Mouse (Mus musculus) hindbrain, embryonic 11.5 days (tissue): ENCODE results near the gene Rplp2. TPM values are rescaled to one million over a fixed set of nuclear protein-coding genes. Genes with fewer than 3 reads are reported as not detected.

Experiments
- ATAC-seq: fragments of 200-750 bp; cut with Nextera tagmentation; 2 replicates; pipeline ENCODE4 v1.8.0; 2017; ENCODE audit warnings: mild to moderate bottlenecking, moderate TSS enrichment, moderate library complexity; ENCODE audit not compliant: low FRiP score
- DNase-seq: peaks from one replicate; pipeline ENCODE4 v3.0.0-alpha.2; 2015; ENCODE audit warnings: low spot score
- H3K27ac ChIP-seq: fragments of 300-500 bp; sonication (generic); 2 replicates; pipeline ENCODE4 v1.5.1; 2014; ENCODE audit warnings: mild to moderate bottlenecking, low read depth, low read length
- H3K27me3 ChIP-seq: fragments of 300-500 bp; sonication (generic); 2 replicates; pipeline ENCODE4 v1.6.1; 2014; ENCODE audit warnings: mild to moderate bottlenecking, low read length, moderate library complexity, mixed read lengths; ENCODE audit not compliant: control insufficient read depth, insufficient read depth
- H3K36me3 ChIP-seq: fragments of 300-500 bp; sonication (generic); 2 replicates; pipeline ENCODE4 v1.6.1; 2014; ENCODE audit warnings: mild to moderate bottlenecking, low read length, moderate library complexity, mixed read lengths; ENCODE audit not compliant: control insufficient read depth, insufficient read depth
- H3K4me1 ChIP-seq: fragments of 300-500 bp; sonication (generic); replicated peaks from 2 replicates; pipeline ENCODE4 v1.6.1; 2014; ENCODE audit warnings: low read length, mixed read lengths; ENCODE audit not compliant: control insufficient read depth, insufficient read depth
- H3K4me2 ChIP-seq: fragments of 300-500 bp; sonication (generic); replicated peaks from 2 replicates; pipeline ENCODE4 v1.6.1; 2014; ENCODE audit warnings: mild to moderate bottlenecking, low read depth, low read length
- H3K4me3 ChIP-seq: fragments of 300-500 bp; sonication (generic); 2 replicates; pipeline ENCODE4 v1.5.1; 2014; ENCODE audit warnings: low read depth, low read length
- H3K9ac ChIP-seq: fragments of 300-500 bp; sonication (generic); 2 replicates; pipeline ENCODE4 v1.6.1; 2014; ENCODE audit warnings: low read depth, low read length
- H3K9me3 ChIP-seq: fragments of 300-500 bp; sonication (generic); 2 replicates; pipeline ENCODE4 v1.6.1; 2016; ENCODE audit warnings: low read length; ENCODE audit not compliant: control insufficient read depth
- WGBS: fragments of 180-500 bp; shearing (Covaris S2); extraction: QIAGEN DNeasy Blood & Tissue Kit; methylation state at CpG from one replicate; pipeline ENCODE4 v1.1.7; 2014; 5-methylcytosine and 5-hydroxymethylcytosine counted together
- polyA plus RNA-seq: library from polyadenylated mRNA; unstranded; fragments of >200 nt; fragmentation: Nextera tagmentation; extraction: Ambion mirVana; gene quantifications from 2 replicates; pipeline ENCODE4 v1.2.1, GENCODE M21; 2014

Rplp2 gene
- polyA plus RNA-seq, 1 experiment from 2014 or later = 939 TPM

DNA sequence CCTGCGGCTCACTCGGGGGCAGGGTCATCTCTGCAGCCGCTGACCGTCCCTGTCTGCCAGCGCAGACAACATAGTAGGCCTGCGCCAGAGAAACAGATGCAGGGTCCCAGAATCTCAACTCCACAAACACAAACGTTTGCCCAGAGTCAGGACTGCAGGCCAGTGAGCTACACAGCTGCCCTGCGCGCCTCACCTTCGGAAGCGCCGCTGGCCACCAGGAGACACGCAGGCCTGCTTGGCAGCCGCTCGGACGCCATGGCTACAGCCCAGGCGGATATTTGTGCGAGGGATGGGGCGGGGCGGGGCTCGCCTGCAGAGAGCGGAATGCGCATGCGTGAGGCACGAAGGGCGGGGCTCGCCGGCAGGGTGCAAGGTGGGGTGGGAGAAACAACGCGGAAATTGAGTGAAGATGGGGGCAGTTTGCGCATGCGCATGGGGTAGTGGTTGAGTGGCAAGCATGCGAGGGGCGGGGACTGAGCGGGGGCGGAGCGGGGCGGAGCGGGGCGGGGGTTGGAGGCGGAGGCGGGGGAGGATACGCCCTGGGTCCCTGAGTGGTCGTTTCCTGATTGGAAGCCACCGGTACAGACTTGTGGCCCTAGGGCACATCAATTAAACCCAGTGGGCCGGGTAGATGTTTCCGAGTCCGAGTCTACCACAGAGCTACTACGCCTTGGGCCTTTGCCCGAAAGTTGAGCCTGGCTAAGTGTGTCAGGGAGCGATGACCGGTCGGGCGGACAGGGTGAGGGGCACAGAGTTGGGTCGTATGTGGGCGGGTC lies 33.2 kb upstream of the Rplp2 start, which contains the start of gene Gatd1:
TSS of gene Gatd1 (minus strand) at position 328 of the 776 bp plus-strand sequence.
- WGBS = under 1% methylated on average over 51 of the region's 56 CpGs
- no peaks in the 10 kb centered on the region for H3K36me3 ChIP-seq
- ATAC-seq (peak; percentile 90), DNase-seq (peak; percentile 100)
- no peaks in the 10 kb centered on the region for H3K9me3 ChIP-seq
- H3K4me1 ChIP-seq = no peaks in the 10 kb centered on the region
- H3K4me3 ChIP-seq = peak within 1 kb of the TSS; percentile 76
- H3K9ac ChIP-seq = peak within 1 kb of the TSS; percentile 83
- peak within 1 kb of the TSS; percentile 78 for H3K27ac ChIP-seq
- H3K27me3 ChIP-seq = no peaks in the 10 kb centered on the region
- H3K4me2 ChIP-seq = peak within 1 kb of the TSS; percentile 79

- no peaks in the 10 kb centered on the region for H3K36me3 ChIP-seq
- DNase-seq = no peak
- no peaks in the 10 kb centered on the region for H3K27me3 ChIP-seq
- no peaks in the 10 kb centered on the region for H3K9me3 ChIP-seq
- H3K9ac ChIP-seq = no peak overlapping the region
- ATAC-seq = no peak
- 70% methylated on average over 6 of the region's 6 CpGs for WGBS
- no peak overlapping the region for H3K4me2 ChIP-seq
- H3K4me3 ChIP-seq = no peak overlapping the region
- H3K27ac ChIP-seq = no peak overlapping the region
- no peaks in the 10 kb centered on the region for H3K4me1 ChIP-seq
These were observed 30.9 kb upstream of the Rplp2 start for GRCm38 (mm10) chr7:141416144-141416841.

DNA sequence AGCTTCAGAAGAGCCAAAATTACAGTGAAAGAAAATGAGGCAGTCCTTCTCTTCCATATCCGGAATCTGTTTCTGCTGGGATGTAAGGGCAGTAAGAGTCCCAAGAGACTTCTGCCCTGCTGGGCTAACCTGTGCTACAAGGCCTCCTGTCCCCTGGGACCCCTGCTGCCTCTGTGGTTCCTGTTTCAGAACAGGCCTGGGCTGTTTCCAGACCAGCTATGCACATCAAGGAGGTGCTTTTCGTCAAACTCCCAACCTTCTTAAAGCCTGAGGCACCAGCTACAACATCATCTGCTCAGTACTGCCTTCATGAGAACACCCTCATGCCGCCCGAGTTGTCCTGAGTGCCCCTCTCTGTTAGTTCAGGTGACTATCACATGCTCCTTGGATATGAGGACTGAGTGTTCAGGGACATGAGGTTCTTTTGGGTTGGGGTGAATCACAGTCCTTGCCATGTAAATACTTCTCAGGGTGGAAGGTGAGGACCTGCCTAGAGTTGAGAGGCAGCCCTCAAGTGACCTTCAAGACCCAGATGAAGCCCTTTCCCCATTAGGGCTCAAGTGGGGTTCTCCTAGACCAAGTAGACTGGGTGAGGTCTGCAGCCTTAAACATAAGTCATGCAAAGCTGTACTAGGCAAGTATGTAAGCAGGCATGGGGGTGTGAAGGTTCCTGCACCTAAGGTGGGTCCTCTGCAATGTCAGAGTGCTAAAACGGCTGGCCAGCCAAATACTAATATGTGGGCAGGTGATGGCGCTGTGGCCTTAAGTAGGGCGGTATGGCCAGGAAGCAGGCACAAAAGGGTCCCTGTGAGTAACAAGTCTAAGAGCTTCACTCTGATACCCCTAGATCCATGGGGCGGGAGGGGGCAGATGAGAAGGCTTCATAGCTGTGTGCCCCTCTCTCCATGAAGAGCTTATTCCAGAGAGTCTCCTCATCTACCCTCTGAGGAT lies 29.2 kb upstream of the Rplp2 start:
- 70% methylated on average over 8 of the region's 8 CpGs for WGBS
- Histone ChIP-seq H3K36me3 (no peaks in the 10 kb centered on the region), H3K9ac (no peak overlapping the region), H3K4me3 (no peak overlapping the region), H3K27ac (no peak overlapping the region), H3K9me3 (no peaks in the 10 kb centered on the region), H3K4me2 (no peak overlapping the region), H3K27me3 (no peaks in the 10 kb centered on the region), H3K4me1 (no peaks in the 10 kb centered on the region)
- DNase-seq = no peak
- ATAC-seq = no peak

DNA sequence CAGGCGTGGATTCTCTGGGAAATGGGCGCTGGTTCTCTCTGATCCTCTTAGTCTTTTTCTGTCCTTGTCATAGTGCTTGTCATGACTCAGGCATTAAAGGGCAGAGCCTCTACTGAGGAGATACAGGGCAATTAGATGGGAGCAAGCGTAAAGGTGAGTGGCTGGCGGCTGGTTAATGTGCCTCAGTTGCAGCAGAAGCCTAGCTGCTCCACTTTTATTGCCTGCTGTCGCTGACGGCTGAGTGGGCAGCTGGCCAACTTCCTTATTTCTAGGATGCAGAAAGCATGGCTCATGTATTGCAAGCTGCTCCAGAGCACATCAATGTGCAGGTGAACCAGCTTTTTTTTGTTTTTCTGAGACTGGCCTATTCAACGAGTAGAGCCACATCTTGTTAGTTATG lies 28.2 kb upstream of the Rplp2 start:
- Histone ChIP-seq H3K9ac (no peak overlapping the region), H3K4me1 (no peaks in the 10 kb centered on the region), H3K9me3 (no peaks in the 10 kb centered on the region), H3K27ac (no peak overlapping the region), H3K4me3 (no peak overlapping the region), H3K36me3 (no peaks in the 10 kb centered on the region), H3K27me3 (no peaks in the 10 kb centered on the region), H3K4me2 (no peak overlapping the region)
- WGBS = 82% methylated on average over 7 of the region's 7 CpGs
- ATAC-seq (no peak), DNase-seq (no peak)

DNA sequence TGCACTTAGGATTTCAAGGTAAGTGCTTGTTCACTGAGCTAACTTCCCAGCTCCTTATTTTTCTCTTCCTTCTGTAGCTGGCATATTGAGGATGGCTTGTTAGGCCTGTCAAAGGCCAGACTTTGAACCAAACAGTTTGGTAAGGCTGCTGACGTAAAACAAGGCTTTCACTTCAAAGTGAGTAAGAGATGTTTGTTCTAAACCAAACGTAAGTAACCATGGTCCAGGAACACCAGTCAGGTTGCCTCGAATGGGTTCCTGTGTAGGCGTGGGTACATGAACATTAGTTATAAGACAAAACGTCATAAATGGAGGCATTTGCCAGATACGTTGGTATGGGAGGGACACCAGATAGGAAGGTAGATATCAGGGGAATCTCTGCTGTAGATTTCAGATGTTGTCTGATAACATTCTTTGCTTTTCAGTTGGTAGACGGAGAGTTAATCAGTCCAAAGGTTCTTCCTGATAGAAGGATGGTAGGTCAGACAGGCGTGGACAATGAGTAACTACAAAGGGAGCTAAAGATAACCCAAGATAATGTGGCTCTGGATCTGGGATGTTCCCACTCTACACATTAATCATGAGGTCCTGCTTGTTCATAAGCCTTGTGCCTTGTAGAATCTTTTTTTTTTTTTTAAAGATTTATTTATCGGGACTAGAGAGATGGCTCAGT lies 27.0 kb upstream of the Rplp2 start:
- H3K4me1 ChIP-seq = no peaks in the 10 kb centered on the region
- H3K4me3 ChIP-seq = no peak overlapping the region
- 85% methylated on average over 9 of the region's 9 CpGs for WGBS
- DNase-seq (no peak), ATAC-seq (no peak)
- no peak overlapping the region for H3K4me2 ChIP-seq
- no peaks in the 10 kb centered on the region for H3K36me3 ChIP-seq
- H3K27ac ChIP-seq = no peak overlapping the region
- no peak overlapping the region for H3K9ac ChIP-seq
- H3K9me3 ChIP-seq = no peaks in the 10 kb centered on the region
- H3K27me3 ChIP-seq = no peaks in the 10 kb centered on the region

- H3K4me3 ChIP-seq = no peak overlapping the region
- 0 out of 2 replicates have a peak, but pooled peaks cover 3% of the 10 kb centered on the region for H3K4me1 ChIP-seq
- ATAC-seq (no peak), DNase-seq (no peak)
- no peaks in the 10 kb centered on the region for H3K36me3 ChIP-seq
- WGBS = 77% methylated on average over 4 of the region's 4 CpGs
- H3K27me3 ChIP-seq = no peaks in the 10 kb centered on the region
- H3K4me2 ChIP-seq = no peak overlapping the region
- H3K9ac ChIP-seq = no peak overlapping the region
- no peak overlapping the region for H3K27ac ChIP-seq
- no peaks in the 10 kb centered on the region for H3K9me3 ChIP-seq
These were observed 23.4 kb upstream of the Rplp2 start for GRCm38 (mm10) chr7:141423811-141424210.

DNA sequence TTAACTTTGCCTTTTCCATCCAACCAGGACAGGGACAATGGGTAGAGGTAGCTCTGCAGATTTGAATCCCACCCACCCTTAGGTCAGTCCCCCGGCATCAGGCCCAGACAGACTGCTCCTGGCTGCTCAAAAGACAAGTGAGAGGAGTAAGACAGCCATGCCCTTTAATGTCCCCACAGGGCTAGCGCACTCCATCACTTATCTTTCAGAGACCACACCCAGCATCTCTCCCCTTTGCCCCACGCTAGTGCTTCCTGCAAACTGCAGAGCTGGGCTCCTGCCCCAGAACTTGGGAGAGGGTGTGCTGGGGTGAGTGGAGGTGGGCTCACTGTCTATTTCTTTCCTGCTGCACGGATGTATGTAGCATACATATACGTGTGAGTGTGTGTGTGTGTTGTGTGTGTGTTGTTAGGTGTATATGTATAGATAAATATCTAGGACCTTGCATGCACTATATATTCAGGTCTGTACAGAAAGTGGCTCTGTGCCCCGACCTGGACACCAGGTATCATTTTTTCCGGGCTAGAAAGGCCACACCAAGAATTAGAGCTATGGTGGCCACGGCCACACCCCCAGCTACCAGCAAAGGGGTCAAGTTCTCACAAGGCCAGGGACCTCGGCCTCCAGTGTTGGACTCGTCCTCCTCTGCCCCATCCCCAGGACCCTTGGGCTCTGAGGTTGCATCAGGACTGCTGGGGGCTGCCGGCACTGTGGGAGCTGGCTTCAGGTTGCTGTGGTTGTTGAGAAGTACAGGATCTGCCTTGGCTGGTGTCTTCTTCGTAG lies 20.0 kb upstream of the Rplp2 start:
- Histone ChIP-seq H3K36me3 (0 out of 2 replicates have a peak, but pooled peaks cover 2% of the 10 kb centered on the region), H3K9ac (no peak overlapping the region), H3K4me1 (0 out of 2 replicates have a peak, but pooled peaks cover 3% of the 10 kb centered on the region), H3K27ac (no peak overlapping the region), H3K4me3 (no peak overlapping the region), H3K4me2 (no peak overlapping the region), H3K27me3 (no peaks in the 10 kb centered on the region), H3K9me3 (no peaks in the 10 kb centered on the region)
- ATAC-seq = no peak
- WGBS = 83% methylated on average over 12 of the region's 12 CpGs
- DNase-seq = no peak
